Mouse (Mus musculus) liver, embryonic 13.5 days (tissue): ENCODE results near the gene Cnnm2. TPM values are rescaled to one million over a fixed set of nuclear protein-coding genes. Genes with fewer than 3 reads are reported as not detected.
A peak's percentile ranks its signal among the peaks of the same experiment; 100 is the strongest.

Source experiments
- ATAC-seq: fragments of 200-750 bp; cut with Nextera tagmentation; 2 replicates; pipeline ENCODE4 v1.8.0; 2017; ENCODE audit warnings: low read depth, mild to moderate bottlenecking, moderate number of reproducible peaks, moderate library complexity
- DNase-seq: peaks from one replicate; pipeline ENCODE4 v3.0.0; 2022
- H3K27ac ChIP-seq: fragments of 300-500 bp; sonication (generic); 2 replicates; pipeline ENCODE4 v1.5.1; 2015; ENCODE audit warnings: moderate library complexity, mild to moderate bottlenecking, inconsistent platforms
- H3K27me3 ChIP-seq: fragments of 300-500 bp; sonication (generic); 2 replicates; pipeline ENCODE4 v1.6.1; 2015; ENCODE audit warnings: mild to moderate bottlenecking, inconsistent platforms
- H3K36me3 ChIP-seq: fragments of 300-500 bp; sonication (generic); 2 replicates; pipeline ENCODE4 v1.6.1; 2015; ENCODE audit warnings: mild to moderate bottlenecking, inconsistent platforms
- H3K4me1 ChIP-seq: fragments of 300-500 bp; sonication (generic); replicated peaks from 2 replicates; pipeline ENCODE4 v1.6.1; 2015; ENCODE audit warnings: inconsistent platforms
- H3K4me2 ChIP-seq: fragments of 300-500 bp; sonication (generic); 2 replicates; pipeline ENCODE4 v1.6.1; 2015; ENCODE audit warnings: inconsistent platforms, mild to moderate bottlenecking, moderate library complexity
- H3K4me3 ChIP-seq: fragments of 300-500 bp; sonication (generic); replicated peaks from 2 replicates; pipeline ENCODE4 v1.5.1; 2015; ENCODE audit warnings: mild to moderate bottlenecking, inconsistent platforms
- H3K9ac ChIP-seq: fragments of 300-500 bp; sonication (generic); 2 replicates; pipeline ENCODE4 v1.6.1; 2015; ENCODE audit warnings: mild to moderate bottlenecking, inconsistent platforms
- H3K9me3 ChIP-seq: fragments of 300-500 bp; sonication (generic); replicated peaks from 2 replicates; pipeline ENCODE4 v1.6.1; 2016; ENCODE audit warnings: inconsistent platforms
- WGBS: fragments of 180-500 bp; shearing (Covaris S2); methylation state at CpG from one replicate; pipeline ENCODE4 v1.1.7; 2015; ENCODE audit not compliant: insufficient replicate concordance; 5-methylcytosine and 5-hydroxymethylcytosine counted together
- polyA plus RNA-seq: library from polyadenylated mRNA; unstranded; fragments of >200 nt; fragmentation: Nextera tagmentation; extraction: Ambion mirVana; gene quantifications from 2 replicates; pipeline ENCODE4 v1.2.1, GENCODE M21; 2015

Cnnm2 gene
- polyA plus RNA-seq, 1 experiment from 2014 or later: 1.2 TPM

GRCm38 (mm10) chr19:46824867-46825266 lies 63.5 kb downstream of the Cnnm2 start:
- peaks cover 2% of the 10 kb centered on the region; the same call in 1 of the 2 replicates for H3K27me3 ChIP-seq
- DNase-seq (no peak), ATAC-seq (no peak)
- no peaks in the 10 kb centered on the region for H3K36me3 ChIP-seq
- H3K4me2 ChIP-seq: no peak overlapping the region
- no peak overlapping the region for H3K4me3 ChIP-seq
- 78% methylated on average over 7 of the region's 7 CpGs for WGBS
- no peaks in the 10 kb centered on the region for H3K9me3 ChIP-seq
- H3K27ac ChIP-seq: no peak overlapping the region
- H3K4me1 ChIP-seq: no peaks in the 10 kb centered on the region
- H3K9ac ChIP-seq: no peak overlapping the region

- H3K27me3 ChIP-seq: peaks cover 2% of the 10 kb centered on the region; the same call in 1 of the 2 replicates
- no peak overlapping the region for H3K9ac ChIP-seq
- DNase-seq (no peak), ATAC-seq (no peak)
- WGBS: 63% methylated on average over 5 of the region's 5 CpGs
- no peaks in the 10 kb centered on the region for H3K36me3 ChIP-seq
- no peak overlapping the region for H3K27ac ChIP-seq
- no peak overlapping the region for H3K4me2 ChIP-seq
- H3K4me1 ChIP-seq: peaks cover 4% of the 10 kb centered on the region; the same call in 1 of the 2 replicates
- H3K9me3 ChIP-seq: no peaks in the 10 kb centered on the region
- no peak overlapping the region for H3K4me3 ChIP-seq
Measured at GRCm38 (mm10) chr19:46827654-46828165, 66.3 kb downstream of the Cnnm2 start.

- Histone ChIP-seq H3K36me3 (no peaks in the 10 kb centered on the region), H3K4me1 (peaks cover 4% of the 10 kb centered on the region; the same call in 1 of the 2 replicates), H3K27ac (no peak overlapping the region), H3K27me3 (peaks cover 2% of the 10 kb centered on the region; the same call in 1 of the 2 replicates), H3K9ac (no peak overlapping the region), H3K9me3 (no peaks in the 10 kb centered on the region), H3K4me3 (no peak overlapping the region), H3K4me2 (no peak overlapping the region)
- 56% methylated on average over 3 of the region's 3 CpGs for WGBS
- DNase-seq (no peak), ATAC-seq (no peak)
Measured at GRCm38 (mm10) chr19:46828961-46829360, 67.6 kb downstream of the Cnnm2 start.

GRCm38 (mm10) chr19:46831381-46831780 lies 70.0 kb downstream of the Cnnm2 start:
- Histone ChIP-seq H3K27ac (no peak overlapping the region), H3K36me3 (no peaks in the 10 kb centered on the region), H3K4me2 (no peak overlapping the region), H3K4me1 (peaks cover 7% of the 10 kb centered on the region; the same call in 1 of the 2 replicates), H3K27me3 (peaks cover 2% of the 10 kb centered on the region; the same call in 1 of the 2 replicates), H3K9me3 (no peaks in the 10 kb centered on the region), H3K4me3 (no peak overlapping the region), H3K9ac (no peak overlapping the region)
- DNase-seq: no peak
- ATAC-seq: no peak
- WGBS: 68% methylated on average over 9 of the region's 9 CpGs

GRCm38 (mm10) chr19:46834301-46834700 lies 72.9 kb downstream of the Cnnm2 start:
- DNase-seq (no peak), ATAC-seq (no peak)
- peaks cover 5% of the 10 kb centered on the region; the same call in 1 of the 2 replicates for H3K27me3 ChIP-seq
- H3K27ac ChIP-seq: no peak overlapping the region
- 72% methylated on average over 5 of the region's 5 CpGs for WGBS
- H3K4me2 ChIP-seq: no peak overlapping the region
- H3K36me3 ChIP-seq: no peaks in the 10 kb centered on the region
- H3K9ac ChIP-seq: no peak overlapping the region
- H3K9me3 ChIP-seq: no peaks in the 10 kb centered on the region
- H3K4me3 ChIP-seq: no peak overlapping the region
- H3K4me1 ChIP-seq: peaks cover 12% of the 10 kb centered on the region; the same call in 1 of the 2 replicates

GRCm38 (mm10) chr19:46835339-46835738 lies 73.9 kb downstream of the Cnnm2 start:
- peaks cover 12% of the 10 kb centered on the region; the same call in 1 of the 2 replicates for H3K4me1 ChIP-seq
- DNase-seq (no peak), ATAC-seq (no peak)
- no peak overlapping the region for H3K4me2 ChIP-seq
- 53% methylated on average over 4 of the region's 4 CpGs for WGBS
- no peak overlapping the region for H3K27ac ChIP-seq
- H3K9ac ChIP-seq: no peak overlapping the region
- H3K4me3 ChIP-seq: no peak overlapping the region
- H3K9me3 ChIP-seq: no peaks in the 10 kb centered on the region
- H3K36me3 ChIP-seq: no peaks in the 10 kb centered on the region
- 0 out of 2 replicates have a peak, but pooled peaks cover 5% of the 10 kb centered on the region for H3K27me3 ChIP-seq

- Histone ChIP-seq H3K9me3 (no peaks in the 10 kb centered on the region), H3K36me3 (no peaks in the 10 kb centered on the region), H3K27me3 (0 out of 2 replicates have a peak, but pooled peaks cover 5% of the 10 kb centered on the region), H3K27ac (no peak overlapping the region; the same call in 1 of the 2 replicates), H3K4me1 (peaks cover 8% of the 10 kb centered on the region; the same call in 1 of the 2 replicates), H3K4me2 (no peak overlapping the region), H3K4me3 (no peak overlapping the region), H3K9ac (no peak overlapping the region)
- WGBS: 76% methylated on average over 3 of the region's 3 CpGs
- ATAC-seq: no peak
- no peak for DNase-seq
Measured at GRCm38 (mm10) chr19:46836085-46836484, 74.7 kb downstream of the Cnnm2 start.

- Histone ChIP-seq H3K4me3 (no peak overlapping the region), H3K27me3 (0 out of 2 replicates have a peak, but pooled peaks cover 5% of the 10 kb centered on the region), H3K9ac (no peak overlapping the region), H3K9me3 (no peaks in the 10 kb centered on the region), H3K4me2 (no peak overlapping the region), H3K27ac (no peak overlapping the region), H3K36me3 (no peaks in the 10 kb centered on the region), H3K4me1 (peaks cover 8% of the 10 kb centered on the region; the same call in 1 of the 2 replicates)
- WGBS: 58% methylated on average over 11 of the region's 11 CpGs
- DNase-seq (no peak), ATAC-seq (no peak)
Measured at GRCm38 (mm10) chr19:46837290-46838079, 76.1 kb downstream of the Cnnm2 start.

GRCm38 (mm10) chr19:46841016-46841415 lies 79.6 kb downstream of the Cnnm2 start:
- ATAC-seq (no peak), DNase-seq (no peak)
- 81% methylated on average over 4 of the region's 4 CpGs for WGBS

GRCm38 (mm10) chr19:46843030-46843429 lies 81.6 kb downstream of the Cnnm2 start:
- H3K27me3 ChIP-seq: 0 out of 2 replicates have a peak, but pooled peaks cover 5% of the 10 kb centered on the region
- no peak for DNase-seq
- no peak overlapping the region for H3K9ac ChIP-seq
- no peak overlapping the region for H3K4me3 ChIP-seq
- H3K9me3 ChIP-seq: no peaks in the 10 kb centered on the region
- H3K4me1 ChIP-seq: peaks cover 39% of the 10 kb centered on the region
- peak overlapping the region; percentile 19; the same call in 1 of the 2 replicates for H3K27ac ChIP-seq
- ATAC-seq: no peak
- H3K36me3 ChIP-seq: no peaks in the 10 kb centered on the region
- H3K4me2 ChIP-seq: no peak overlapping the region
- 84% methylated on average over 2 of the region's 2 CpGs for WGBS

More at GRCm38 (mm10) chr19:46841016-46841415, 79.6 kb downstream of the Cnnm2 start:
- no peak overlapping the region for H3K9ac ChIP-seq
- no peak overlapping the region for H3K4me3 ChIP-seq
- no peak overlapping the region for H3K27ac ChIP-seq
- peaks cover 23% of the 10 kb centered on the region for H3K4me1 ChIP-seq
- 0 out of 2 replicates have a peak, but pooled peaks cover 5% of the 10 kb centered on the region for H3K27me3 ChIP-seq
- no peak overlapping the region for H3K4me2 ChIP-seq
- no peaks in the 10 kb centered on the region for H3K9me3 ChIP-seq
- no peaks in the 10 kb centered on the region for H3K36me3 ChIP-seq

- ATAC-seq: no peak
- H3K4me1 ChIP-seq: peaks cover 66% of the 10 kb centered on the region
Measured at GRCm38 (mm10) chr19:46846056-46846455, 84.7 kb downstream of the Cnnm2 start.

More at GRCm38 (mm10) chr19:46846056-46846455, 84.7 kb downstream of the Cnnm2 start:
- DNase-seq: no peak
- Histone ChIP-seq H3K36me3 (no peaks in the 10 kb centered on the region), H3K9me3 (no peaks in the 10 kb centered on the region), H3K4me3 (no peak overlapping the region), H3K27me3 (no peaks in the 10 kb centered on the region), H3K4me2 (0 out of 2 replicates have a peak overlapping the region, but pooled peaks have one; percentile 23), H3K27ac (peak overlapping the region; percentile 94), H3K9ac (peak overlapping the region; percentile 46; the same call in 1 of the 2 replicates)
- WGBS: 82% methylated on average over 7 of the region's 7 CpGs
